9 mouse cellular contexts compared by ENCODE assay signal in the genomic region with DNA sequence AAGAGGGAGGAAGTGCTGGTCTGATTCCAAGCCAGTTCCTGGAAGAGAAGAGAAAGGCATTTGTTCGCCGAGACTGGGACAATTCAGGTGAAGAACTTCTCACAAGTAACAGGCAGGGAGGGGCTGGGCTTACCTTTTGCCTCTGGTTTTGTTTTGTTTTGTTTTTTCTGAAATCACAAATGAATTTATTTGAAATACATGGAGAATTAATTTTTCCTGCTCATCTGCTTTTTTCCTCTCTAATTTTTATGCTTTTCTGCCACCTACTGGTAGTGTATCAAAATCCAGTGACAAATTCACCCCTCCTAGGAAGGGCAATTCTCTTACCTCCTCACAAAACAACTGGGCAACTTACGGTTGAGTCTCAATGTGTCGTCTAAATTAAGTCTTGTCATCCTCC.
DNase-seq lines count a peak whose midpoint lies in the region; ATAC-seq lines count a peak whose summit lies in the region.
"Had no signal": no experiment of that assay in that cellular context is flagged by ENCODE, and none has a peak within 500 bp of the region (broad histone marks: within the 10 kb centered on the region; RNA-seq: fewer than 3 reads in every experiment).

No protein-coding gene starts in this region.

- no peak overlapping the region for H3K4me3 ChIP-seq in forebrain, embryonic 14.5 days (ENCODE audit: low read depth, low read length)
- H3K4me3 ChIP-seq in forebrain, embryonic 11.5 days (ENCODE audit: low read depth, low read length), result no peak overlapping the region
- H3K4me3 ChIP-seq: neural tube, embryonic 15.5 days had no signal

- no peak overlapping the region for H3K27ac ChIP-seq in forebrain, embryonic 14.5 days (ENCODE audit: low read depth, low read length)
- H3K27ac ChIP-seq in forebrain, embryonic 11.5 days (ENCODE audit: low read depth, low read length), result no peak overlapping the region
- H3K27ac ChIP-seq: neural tube, embryonic 15.5 days had no signal

- no peaks in the 10 kb centered on the region for H3K27me3 ChIP-seq in forebrain, embryonic 14.5 days (replicated peaks; ENCODE audit: control insufficient read depth, insufficient read depth, low read length)
- no peaks in the 10 kb centered on the region for H3K27me3 ChIP-seq in forebrain, embryonic 11.5 days (ENCODE audit: control insufficient read depth, insufficient read depth, low read length)
- H3K27me3 ChIP-seq: neural tube, embryonic 15.5 days had no signal

- WGBS in forebrain, embryonic 14.5 days, result 84% methylated on average over 4 of the region's 4 CpGs
- WGBS in forebrain, embryonic 11.5 days, result 86% methylated on average over 4 of the region's 4 CpGs

- intact Hi-C loops in heart, postnatal 36 days (cut with DNase I), result loop anchor here (1.0 to 5.0 kb wide), 3 partner anchors 67 to 663 kb away; no protein-coding TSS in a partner anchor

- peak; percentile 42 for DNase-seq in forebrain, embryonic 14.5 days (ENCODE audit: low spot score)
- DNase-seq in forebrain, embryonic 11.5 days (ENCODE audit: low spot score), result no peak
- DNase-seq in layer of hippocampus, adult 9-10 months (ENCODE audit: low spot score), result peak; percentile 31
- DNase-seq in layer of hippocampus, adult 9-11 months, result no peak
- DNase-seq in A20 (ENCODE audit: low read depth, low spot score), result peak; percentile 13
- peak; percentile 11 to 32 for DNase-seq in heart, postnatal 36 days
- no peak for DNase-seq in frontal cortex, postnatal 10 days (ENCODE audit: low spot score in 2 of 2)
- no peak for DNase-seq in right cerebral cortex, adult 18-20 months

- H3K36me3 ChIP-seq in forebrain, embryonic 14.5 days (ENCODE audit: control insufficient read depth, insufficient read depth, low read length), result peaks cover 11% of the 10 kb centered on the region; the same call in 1 of the 2 replicates
- H3K36me3 ChIP-seq in forebrain, embryonic 11.5 days (ENCODE audit: control insufficient read depth, insufficient read depth, low read length), result no peaks in the 10 kb centered on the region; the same call in 1 of the 2 replicates

- ATAC-seq in forebrain, embryonic 14.5 days, result no peak
- no peak for ATAC-seq in forebrain, embryonic 11.5 days (replicated peaks; ENCODE audit: low FRiP score)

- H3K9me3 ChIP-seq in forebrain, embryonic 14.5 days (replicated peaks; ENCODE audit: control insufficient read depth, low read length), result no peaks in the 10 kb centered on the region
- H3K9me3 ChIP-seq in forebrain, embryonic 11.5 days (ENCODE audit: control insufficient read depth, low read length), result no peaks in the 10 kb centered on the region
- H3K9me3 ChIP-seq: neural tube, embryonic 15.5 days had no signal

- H3K9ac ChIP-seq in forebrain, embryonic 14.5 days (ENCODE audit: low read length), result no peak overlapping the region
- H3K9ac ChIP-seq in forebrain, embryonic 11.5 days (ENCODE audit: low read length), result no peak overlapping the region
- H3K9ac ChIP-seq: neural tube, embryonic 15.5 days had no signal

- H3K4me1 ChIP-seq in forebrain, embryonic 14.5 days (ENCODE audit: control insufficient read depth, insufficient read depth, low read length), result no peaks in the 10 kb centered on the region
- H3K4me1 ChIP-seq in forebrain, embryonic 11.5 days (replicated peaks; ENCODE audit: control insufficient read depth, insufficient read depth, low read length), result no peaks in the 10 kb centered on the region
- H3K4me1 ChIP-seq: neural tube, embryonic 15.5 days had no signal

- H3K4me2 ChIP-seq in forebrain, embryonic 14.5 days (ENCODE audit: low read length), result no peak overlapping the region
- no peak overlapping the region for H3K4me2 ChIP-seq in forebrain, embryonic 11.5 days (ENCODE audit: low read depth, low read length, severe bottlenecking)
- H3K4me2 ChIP-seq: neural tube, embryonic 15.5 days had no signal

Comparison
In these comparisons a context has a peak if more than half of its experiments do, and no peak if none do; other contexts are left out.
1. DNase-seq: peak in forebrain, embryonic 14.5 days (single experiment), layer of hippocampus, adult 9-10 months (single experiment), A20 (single experiment) and heart, postnatal 36 days (2 of 2); none in forebrain, embryonic 11.5 days (single experiment), layer of hippocampus, adult 9-11 months (single experiment), frontal cortex, postnatal 10 days (0 of 2) and right cerebral cortex, adult 18-20 months (single experiment).